Mouse (Mus musculus): ENCODE measurements around the gene Cyp2a4. TPM values are rescaled to one million over a fixed set of nuclear protein-coding genes. Genes with fewer than 3 reads are reported as not detected.
"Not testable (repeated sequence)": the region's sequence is repeated elsewhere in the genome, so short reads cannot be mapped to it uniquely, and the experiment has no call there.

Cyp2a4 gene
- polyA plus RNA-seq, 1 experiment from 2014 or later: not detected

DNA sequence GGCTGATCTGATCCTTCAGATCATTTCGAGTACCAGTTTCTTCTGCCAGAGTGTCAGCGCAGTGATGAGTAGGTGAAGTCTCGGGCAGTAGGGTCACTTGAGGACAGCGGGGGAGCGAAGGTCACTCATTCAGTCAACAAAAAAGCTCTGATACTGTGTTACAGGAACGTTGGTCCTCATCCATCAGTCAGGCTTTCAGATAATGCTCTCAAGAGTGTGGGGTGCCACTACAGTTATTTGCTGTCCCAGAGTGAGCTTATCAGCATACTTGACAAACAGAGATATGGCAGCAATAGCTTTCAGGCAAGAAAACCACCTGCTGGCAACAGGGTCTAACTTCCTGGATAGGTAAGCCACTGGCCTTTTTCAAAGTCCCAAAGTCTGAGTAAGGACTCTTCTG is 49.8 kb downstream of the Cyp2a4 start:
- H3K4me3 ChIP-seq (ENCODE audit: low read depth, low read length); H3K4me1 ChIP-seq (ENCODE audit: control insufficient read depth, insufficient read depth, low read length); H3K9ac ChIP-seq (ENCODE audit: low read length); H3K27ac ChIP-seq (replicated peaks; ENCODE audit: low read depth, low read length); H3K36me3 ChIP-seq (ENCODE audit: control insufficient read depth, insufficient read depth, low read length); ATAC-seq (ENCODE audit: insufficient number of reproducible peaks, low FRiP score, low TSS enrichment, low read depth); H3K4me2 ChIP-seq (ENCODE audit: low read depth, severe bottlenecking); DNase-seq (ENCODE audit: low spot score); H3K9me3 ChIP-seq (ENCODE audit: control insufficient read depth, low read length); H3K27me3 ChIP-seq (ENCODE audit: control insufficient read depth, insufficient read depth, low read length): not testable (repeated sequence)
- WGBS: 95% methylated on average over 5 of the region's 6 CpGs

Other genes with a start within 250 kb of the Cyp2a4 start
- not detected in 2 replicates for gene Cyp2b13, start 245.7 kb upstream of the Cyp2a4 start, polyA plus RNA-seq (2014; fragmentation: Nextera tagmentation; extraction: Ambion mirVana)
- not detected in 2 replicates for gene Cyp2b9, start 133.8 kb upstream of the Cyp2a4 start, polyA plus RNA-seq (2014; fragmentation: Nextera tagmentation; extraction: Ambion mirVana)
- gene Vmn1r184, start 46.8 kb upstream of the Cyp2a4 start, polyA plus RNA-seq (2014; fragmentation: Nextera tagmentation; extraction: Ambion mirVana): not detected in 2 replicates
- not detected in 2 replicates for gene Nlrp9c, start 96.5 kb downstream of the Cyp2a4 start, polyA plus RNA-seq (2014; fragmentation: Nextera tagmentation; extraction: Ambion mirVana)
- not detected in 2 replicates for gene Nlrp4a, start 127.9 kb downstream of the Cyp2a4 start, polyA plus RNA-seq (2014; fragmentation: Nextera tagmentation; extraction: Ambion mirVana)
- gene Nlrp9a, start 227.9 kb downstream of the Cyp2a4 start, polyA plus RNA-seq (2014; fragmentation: Nextera tagmentation; extraction: Ambion mirVana): not detected in 2 replicates

Data from limb, embryonic 11.5 days (tissue).